In genomic region chr13:30331061-30331460, GRCm38 (mm10) we compare ENCODE assay signal across 16 mouse cellular contexts.
"Had no signal": no experiment of that assay in that cellular context is flagged by ENCODE, and none has a peak within 500 bp of the region (broad histone marks: within the 10 kb centered on the region; RNA-seq: fewer than 3 reads in every experiment).

No protein-coding gene starts in this region.

- DNase-seq: kidney, adult 9 months; kidney, postnatal 14 days; kidney, postnatal 4 days; left cerebral cortex, postnatal 4 days; liver, embryonic 13.5 days; lung, adult 2 months; lung, postnatal 14 days; lung, postnatal 4 days; midbrain, embryonic 14.5 days; retina, postnatal 1 day; right cerebral cortex, postnatal 25 days; spleen, adult 18-20 months; thymus, postnatal 4 days had no signal

- H3K4me1 ChIP-seq: limb, embryonic 12.5 days; limb, embryonic 15.5 days; liver, embryonic 13.5 days; stomach, embryonic 15.5 days had no signal

- H3K27me3 ChIP-seq: stomach, embryonic 15.5 days had no signal

- H3K4me3 ChIP-seq: limb, embryonic 12.5 days; limb, embryonic 15.5 days; liver, embryonic 13.5 days; stomach, embryonic 15.5 days had no signal

- H3K36me3 ChIP-seq: limb, embryonic 12.5 days; limb, embryonic 15.5 days; liver, embryonic 13.5 days; stomach, embryonic 15.5 days had no signal

- H3K9ac ChIP-seq: limb, embryonic 12.5 days; limb, embryonic 15.5 days; liver, embryonic 13.5 days; stomach, embryonic 15.5 days had no signal

- H3K27ac ChIP-seq: limb, embryonic 12.5 days; limb, embryonic 15.5 days; liver, embryonic 13.5 days; stomach, embryonic 15.5 days had no signal
